Mouse (Mus musculus) liver, embryonic 13.5 days (tissue): Measurements from ENCODE around the gene Aqp12. TPM values are rescaled to one million over a fixed set of nuclear protein-coding genes. Genes with fewer than 3 reads are reported as not detected.
A peak's percentile ranks its signal among the peaks of the same experiment; 100 is the strongest.

Source experiments
- ATAC-seq: fragments of 200-750 bp; cut with Nextera tagmentation; 2 replicates; pipeline ENCODE4 v1.8.0; 2017; ENCODE audit warnings: low read depth, mild to moderate bottlenecking, moderate number of reproducible peaks, moderate library complexity
- DNase-seq: peaks from one replicate; pipeline ENCODE4 v3.0.0; 2022
- H3K27ac ChIP-seq: fragments of 300-500 bp; sonication (generic); 2 replicates; pipeline ENCODE4 v1.5.1; 2015; ENCODE audit warnings: moderate library complexity, mild to moderate bottlenecking, inconsistent platforms
- H3K27me3 ChIP-seq: fragments of 300-500 bp; sonication (generic); 2 replicates; pipeline ENCODE4 v1.6.1; 2015; ENCODE audit warnings: mild to moderate bottlenecking, inconsistent platforms
- H3K36me3 ChIP-seq: fragments of 300-500 bp; sonication (generic); 2 replicates; pipeline ENCODE4 v1.6.1; 2015; ENCODE audit warnings: mild to moderate bottlenecking, inconsistent platforms
- H3K4me1 ChIP-seq: fragments of 300-500 bp; sonication (generic); replicated peaks from 2 replicates; pipeline ENCODE4 v1.6.1; 2015; ENCODE audit warnings: inconsistent platforms
- H3K4me2 ChIP-seq: fragments of 300-500 bp; sonication (generic); 2 replicates; pipeline ENCODE4 v1.6.1; 2015; ENCODE audit warnings: inconsistent platforms, mild to moderate bottlenecking, moderate library complexity
- H3K4me3 ChIP-seq: fragments of 300-500 bp; sonication (generic); replicated peaks from 2 replicates; pipeline ENCODE4 v1.5.1; 2015; ENCODE audit warnings: mild to moderate bottlenecking, inconsistent platforms
- H3K9ac ChIP-seq: fragments of 300-500 bp; sonication (generic); 2 replicates; pipeline ENCODE4 v1.6.1; 2015; ENCODE audit warnings: mild to moderate bottlenecking, inconsistent platforms
- H3K9me3 ChIP-seq: fragments of 300-500 bp; sonication (generic); replicated peaks from 2 replicates; pipeline ENCODE4 v1.6.1; 2016; ENCODE audit warnings: inconsistent platforms
- WGBS: fragments of 180-500 bp; shearing (Covaris S2); methylation state at CpG from one replicate; pipeline ENCODE4 v1.1.7; 2015; ENCODE audit not compliant: insufficient replicate concordance; 5-methylcytosine and 5-hydroxymethylcytosine counted together
- polyA plus RNA-seq: library from polyadenylated mRNA; unstranded; fragments of >200 nt; fragmentation: Nextera tagmentation; extraction: Ambion mirVana; gene quantifications from 2 replicates; pipeline ENCODE4 v1.2.1, GENCODE M21; 2015

Gene Aqp12
- polyA plus RNA-seq, 1 experiment from 2014 or later: not detected

- Histone ChIP-seq H3K9ac (no peak overlapping the region), H3K27me3 (no peaks in the 10 kb centered on the region), H3K27ac (no peak overlapping the region), H3K4me1 (no peaks in the 10 kb centered on the region), H3K4me3 (no peak overlapping the region), H3K36me3 (no peaks in the 10 kb centered on the region), H3K9me3 (no peaks in the 10 kb centered on the region), H3K4me2 (no peak overlapping the region)
- ATAC-seq: no peak
- WGBS: 78% methylated on average over 17 of the region's 17 CpGs
- no peak for DNase-seq
These were observed 23.1 kb upstream of the Aqp12 start for GRCm38 (mm10) chr1:92982931-92983605.

DNA sequence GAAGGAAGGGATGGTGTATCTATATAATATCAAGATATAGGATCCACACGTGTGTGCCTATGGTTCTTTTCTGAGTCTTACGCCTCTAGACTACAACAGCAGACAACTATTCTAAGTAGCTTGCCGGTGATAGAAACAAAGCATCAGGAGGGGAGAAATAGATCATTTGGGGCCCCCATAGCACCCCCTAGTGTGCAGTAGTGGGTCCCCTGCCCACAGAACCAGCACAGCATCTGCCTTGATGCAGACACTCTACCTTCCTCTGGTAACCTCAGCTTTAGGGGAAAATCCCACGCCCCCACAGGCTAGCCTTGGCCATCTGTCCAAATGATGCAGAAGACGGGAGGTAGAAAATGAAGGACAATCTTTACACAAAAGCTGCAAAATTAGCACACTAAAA lies 21.1 kb upstream of the Aqp12 start:
- Histone ChIP-seq H3K27me3 (no peaks in the 10 kb centered on the region), H3K4me2 (no peak overlapping the region), H3K4me3 (no peak overlapping the region), H3K36me3 (no peaks in the 10 kb centered on the region), H3K9ac (no peak overlapping the region), H3K27ac (no peak overlapping the region), H3K4me1 (no peaks in the 10 kb centered on the region), H3K9me3 (no peaks in the 10 kb centered on the region)
- 62% methylated on average over 5 of the region's 5 CpGs for WGBS
- ATAC-seq: no peak
- DNase-seq: no peak

GRCm38 (mm10) chr1:92988894-92989293 lies 17.2 kb upstream of the Aqp12 start:
- H3K27ac ChIP-seq: no peak overlapping the region
- no peak overlapping the region for H3K4me2 ChIP-seq
- H3K36me3 ChIP-seq: no peaks in the 10 kb centered on the region
- DNase-seq: no peak
- ATAC-seq: no peak
- WGBS: 65% methylated on average over 4 of the region's 4 CpGs
- no peaks in the 10 kb centered on the region for H3K9me3 ChIP-seq
- H3K4me1 ChIP-seq: no peaks in the 10 kb centered on the region
- H3K9ac ChIP-seq: no peak overlapping the region
- no peak overlapping the region for H3K4me3 ChIP-seq
- H3K27me3 ChIP-seq: no peaks in the 10 kb centered on the region

GRCm38 (mm10) chr1:92989891-92990290 lies 16.2 kb upstream of the Aqp12 start:
- Histone ChIP-seq H3K4me2 (no peak overlapping the region), H3K27me3 (no peaks in the 10 kb centered on the region), H3K9me3 (no peaks in the 10 kb centered on the region), H3K4me1 (no peaks in the 10 kb centered on the region), H3K4me3 (no peak overlapping the region), H3K36me3 (no peaks in the 10 kb centered on the region), H3K27ac (no peak overlapping the region), H3K9ac (no peak overlapping the region)
- no peak for DNase-seq
- ATAC-seq: no peak
- WGBS: 61% methylated on average over 4 of the region's 4 CpGs

DNA sequence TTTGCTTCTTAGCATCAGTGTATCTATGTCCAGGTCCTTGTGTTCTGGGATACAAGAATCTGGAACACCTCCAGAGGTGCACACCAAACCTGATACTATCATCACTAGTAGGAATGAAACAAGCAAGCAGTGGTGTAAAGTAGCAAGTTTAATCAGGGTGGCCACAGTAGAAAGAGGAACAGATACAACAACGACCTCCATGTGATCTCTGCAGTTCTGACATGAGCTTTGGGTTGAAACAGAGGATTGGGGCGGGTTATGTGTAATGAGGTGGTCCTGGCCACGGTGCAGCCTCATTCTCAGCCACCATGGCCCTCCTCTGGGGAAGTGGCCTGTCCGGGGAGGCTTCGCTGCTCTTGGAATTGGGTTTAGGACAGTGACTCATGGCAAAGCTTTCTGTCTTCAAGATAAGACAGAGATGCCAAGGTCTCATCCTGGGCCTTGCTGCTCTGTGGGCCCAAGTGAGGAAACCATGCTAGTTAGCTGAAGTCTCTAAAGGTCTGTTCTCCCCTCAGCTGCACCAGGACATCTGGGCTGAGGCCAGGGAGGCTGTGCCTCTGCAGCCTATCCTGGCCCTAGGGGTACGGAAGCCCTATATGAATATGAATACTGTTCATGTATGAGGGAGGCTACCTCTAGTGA lies 13.8 kb upstream of the Aqp12 start:
- Histone ChIP-seq H3K4me2 (no peak overlapping the region), H3K27ac (no peak overlapping the region), H3K36me3 (no peaks in the 10 kb centered on the region), H3K4me3 (no peak overlapping the region), H3K4me1 (no peaks in the 10 kb centered on the region), H3K27me3 (no peaks in the 10 kb centered on the region), H3K9me3 (no peaks in the 10 kb centered on the region), H3K9ac (no peak overlapping the region)
- no peak for DNase-seq
- WGBS: 48% methylated on average over 6 of the region's 6 CpGs
- ATAC-seq: no peak

- no peak for DNase-seq
These were observed 13.3 kb upstream of the Aqp12 start for GRCm38 (mm10) chr1:92992880-92993279.

GRCm38 (mm10) chr1:93009196-93009595 lies 3.1 kb downstream of the Aqp12 start:
- Histone ChIP-seq H3K9ac (no peak overlapping the region), H3K4me2 (no peak overlapping the region), H3K36me3 (no peaks in the 10 kb centered on the region), H3K4me1 (no peaks in the 10 kb centered on the region), H3K27ac (no peak overlapping the region), H3K27me3 (no peaks in the 10 kb centered on the region), H3K4me3 (no peak overlapping the region), H3K9me3 (no peaks in the 10 kb centered on the region)
- 54% methylated on average over 4 of the region's 4 CpGs for WGBS
- no peak for DNase-seq
- no peak for ATAC-seq

More at GRCm38 (mm10) chr1:92992880-92993279, 13.3 kb upstream of the Aqp12 start:
- 60% methylated on average over 2 of the region's 2 CpGs for WGBS
- Histone ChIP-seq H3K9me3 (no peaks in the 10 kb centered on the region), H3K4me1 (no peaks in the 10 kb centered on the region), H3K27me3 (no peaks in the 10 kb centered on the region), H3K36me3 (no peaks in the 10 kb centered on the region), H3K27ac (no peak overlapping the region), H3K9ac (no peak overlapping the region), H3K4me3 (no peak overlapping the region), H3K4me2 (no peak overlapping the region)
- ATAC-seq: no peak

GRCm38 (mm10) chr1:93010731-93011130 lies 4.6 kb downstream of the Aqp12 start:
- Histone ChIP-seq H3K9ac (no peak overlapping the region), H3K4me2 (no peak overlapping the region), H3K9me3 (no peaks in the 10 kb centered on the region), H3K27me3 (no peaks in the 10 kb centered on the region), H3K4me3 (no peak overlapping the region), H3K27ac (no peak overlapping the region), H3K4me1 (no peaks in the 10 kb centered on the region), H3K36me3 (no peaks in the 10 kb centered on the region)
- 30% methylated on average over 3 of the region's 3 CpGs for WGBS
- ATAC-seq (no peak), DNase-seq (no peak)

DNA sequence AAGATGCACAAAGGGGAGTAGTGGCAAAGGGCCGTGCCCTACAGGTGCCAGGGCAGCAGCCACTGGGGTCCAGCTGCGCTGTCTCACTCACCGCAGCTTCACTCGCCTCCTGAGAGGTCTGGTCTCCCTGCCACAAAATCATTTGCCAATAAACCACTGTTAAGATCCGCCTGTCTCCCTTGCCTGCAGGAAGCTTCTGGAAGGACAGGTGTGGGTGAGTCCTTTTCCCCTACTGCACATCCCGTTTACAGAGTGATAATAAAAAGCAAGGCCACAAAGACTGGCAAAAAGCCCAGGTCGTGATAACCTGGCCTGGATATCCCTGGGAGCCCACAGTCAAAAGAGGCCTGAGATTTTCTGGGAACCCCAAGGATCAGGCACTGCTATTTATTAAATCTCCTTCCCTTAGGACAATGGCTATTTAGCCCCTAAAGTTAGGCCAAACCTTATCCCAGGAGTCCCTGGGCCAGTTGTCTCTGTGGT lies 6.0 kb downstream of the Aqp12 start:
- Histone ChIP-seq H3K9me3 (no peaks in the 10 kb centered on the region), H3K4me2 (no peak overlapping the region), H3K27me3 (no peaks in the 10 kb centered on the region), H3K9ac (no peak overlapping the region), H3K36me3 (no peaks in the 10 kb centered on the region), H3K27ac (no peak overlapping the region), H3K4me3 (no peak overlapping the region), H3K4me1 (no peaks in the 10 kb centered on the region)
- 61% methylated on average over 7 of the region's 7 CpGs for WGBS
- ATAC-seq (no peak), DNase-seq (no peak)

GRCm38 (mm10) chr1:93013367-93013766 lies 7.2 kb downstream of the Aqp12 start:
- no peak overlapping the region for H3K9ac ChIP-seq
- no peak overlapping the region for H3K4me2 ChIP-seq
- 70% methylated on average over 4 of the region's 4 CpGs for WGBS
- DNase-seq (no peak), ATAC-seq (no peak)
- no peaks in the 10 kb centered on the region for H3K4me1 ChIP-seq
- H3K4me3 ChIP-seq: no peak overlapping the region
- H3K27me3 ChIP-seq: no peaks in the 10 kb centered on the region
- no peaks in the 10 kb centered on the region for H3K36me3 ChIP-seq
- no peaks in the 10 kb centered on the region for H3K9me3 ChIP-seq
- H3K27ac ChIP-seq: no peak overlapping the region

- Histone ChIP-seq H3K4me1 (no peaks in the 10 kb centered on the region), H3K9me3 (no peaks in the 10 kb centered on the region), H3K36me3 (no peaks in the 10 kb centered on the region), H3K9ac (no peak overlapping the region), H3K4me3 (no peak overlapping the region), H3K4me2 (no peak overlapping the region), H3K27me3 (no peaks in the 10 kb centered on the region), H3K27ac (no peak overlapping the region)
- no peak for ATAC-seq
- DNase-seq: peak; percentile 61
These were observed 8.3 kb downstream of the Aqp12 start for GRCm38 (mm10) chr1:93014460-93014859.

DNA sequence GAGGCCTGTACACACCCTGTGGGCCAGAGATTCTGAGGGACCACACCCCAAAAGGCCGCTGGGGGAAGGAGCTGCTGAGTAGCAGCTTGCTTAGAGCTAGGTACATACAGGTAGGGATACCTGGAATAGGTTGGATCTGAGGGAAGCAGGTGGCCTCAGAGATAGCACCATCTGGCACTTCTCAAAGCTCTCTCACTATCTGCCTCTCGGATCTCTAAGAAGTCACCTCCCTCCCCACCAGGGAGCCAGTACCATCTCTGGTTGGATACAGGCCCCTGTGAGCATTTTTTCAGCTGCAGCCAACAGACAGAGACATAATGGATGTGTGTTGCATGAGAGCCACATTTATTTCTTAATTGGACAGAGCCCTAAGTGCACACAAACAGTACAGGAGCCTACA lies 9.0 kb downstream of the Aqp12 start:
- WGBS: 60% methylated on average over 2 of the region's 2 CpGs
- no peaks in the 10 kb centered on the region for H3K27me3 ChIP-seq
- no peak overlapping the region for H3K9ac ChIP-seq
- no peaks in the 10 kb centered on the region for H3K36me3 ChIP-seq
- no peak overlapping the region for H3K4me3 ChIP-seq
- no peak overlapping the region for H3K27ac ChIP-seq
- H3K4me1 ChIP-seq: no peaks in the 10 kb centered on the region
- no peaks in the 10 kb centered on the region for H3K9me3 ChIP-seq
- DNase-seq: no peak
- ATAC-seq: no peak
- no peak overlapping the region for H3K4me2 ChIP-seq
